Mouse (Mus musculus) E14TG2a.4 (cell line): Measurements from ENCODE around the gene Gm11084.

ENCODE experiments used
- CTCF ChIP-seq: conservative IDR thresholded peaks from 2 replicates; pipeline ENCODE4 v1.5.1; 2014; ENCODE audit warnings: low read length
- NANOG ChIP-seq: IDR thresholded peaks from 2 replicates; pipeline ENCODE4 v1.6.1; 2014; ENCODE audit warnings: borderline replicate concordance, low read length, mixed read lengths
- POU5F1 ChIP-seq: IDR thresholded peaks from 2 replicates; pipeline ENCODE4 v1.6.1; 2014; ENCODE audit warnings: low read length, borderline replicate concordance

DNA sequence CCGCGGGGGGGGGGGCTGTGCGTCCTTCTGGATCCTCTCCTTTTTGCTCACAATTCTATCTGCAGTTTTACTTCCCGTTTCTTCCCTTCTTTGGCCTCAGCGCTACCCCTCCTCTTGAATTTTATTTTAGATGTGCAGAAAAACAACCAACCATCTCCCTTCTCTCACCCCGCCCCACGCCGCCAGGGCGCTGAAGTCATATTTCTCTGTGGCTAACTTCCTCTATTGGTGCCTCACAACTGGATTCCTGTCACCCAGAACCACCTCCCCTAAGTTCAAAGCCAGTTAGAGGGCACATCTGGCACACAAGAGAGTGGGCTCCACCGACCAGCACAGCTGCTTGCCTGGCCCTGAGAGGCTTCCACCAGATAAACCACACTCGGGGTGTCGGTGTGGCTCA is 16.5 kb upstream of the Gm11084 start:
- TF ChIP-seq CTCF (no peak), POU5F1 (no peak), NANOG (no peak)
